Mouse (Mus musculus) liver, embryonic 16.5 days (tissue): ENCODE data around the gene Tnc. TPM values are rescaled to one million over a fixed set of nuclear protein-coding genes. Genes with fewer than 3 reads are reported as not detected.

Experiments used
- ATAC-seq: fragments of 200-750 bp; cut with Nextera tagmentation; 2 replicates; pipeline ENCODE4 v1.8.0; 2017; ENCODE audit warnings: low read depth, mild to moderate bottlenecking, moderate number of reproducible peaks, moderate library complexity
- H3K27ac ChIP-seq: fragments of 300-500 bp; sonication (generic); 2 replicates; pipeline ENCODE4 v1.5.1; 2014; ENCODE audit warnings: mild to moderate bottlenecking, low read length
- H3K27me3 ChIP-seq: fragments of 300-500 bp; sonication (generic); 2 replicates; pipeline ENCODE4 v1.6.1; 2014; ENCODE audit warnings: low read depth, low read length, mixed read lengths; ENCODE audit not compliant: control insufficient read depth, insufficient read depth
- H3K36me3 ChIP-seq: fragments of 300-500 bp; sonication (generic); 2 replicates; pipeline ENCODE4 v1.6.1; 2014; ENCODE audit warnings: mild to moderate bottlenecking; ENCODE audit not compliant: control insufficient read depth, insufficient read depth
- H3K4me1 ChIP-seq: fragments of 300-500 bp; sonication (generic); 2 replicates; pipeline ENCODE4 v1.6.1; 2014; ENCODE audit warnings: low read depth, low read length, mixed read lengths; ENCODE audit not compliant: control insufficient read depth
- H3K4me2 ChIP-seq: fragments of 300-500 bp; sonication (generic); 2 replicates; pipeline ENCODE4 v1.6.1; 2014; ENCODE audit warnings: low read depth, low read length, mixed read lengths
- H3K4me3 ChIP-seq: fragments of 300-500 bp; sonication (generic); 2 replicates; pipeline ENCODE4 v1.5.1; 2014; ENCODE audit warnings: low read depth, mild to moderate bottlenecking, low read length
- H3K9ac ChIP-seq: fragments of 300-500 bp; sonication (generic); 2 replicates; pipeline ENCODE4 v1.6.1; 2014; ENCODE audit warnings: low read depth, low read length
- H3K9me3 ChIP-seq: fragments of 300-500 bp; sonication (generic); replicated peaks from 2 replicates; pipeline ENCODE4 v1.6.1; 2016; ENCODE audit warnings: low read length; ENCODE audit not compliant: control insufficient read depth
- WGBS: fragments of 180-500 bp; shearing (Covaris S2); extraction: QIAGEN DNeasy Blood & Tissue Kit; methylation state at CpG from one replicate; pipeline ENCODE4 v1.1.7; 2014; ENCODE audit not compliant: insufficient replicate concordance; 5-methylcytosine and 5-hydroxymethylcytosine counted together
- polyA plus RNA-seq: library from polyadenylated mRNA; unstranded; fragments of >200 nt; fragmentation: Nextera tagmentation; extraction: Ambion mirVana; gene quantifications from 2 replicates; pipeline ENCODE4 v1.2.1, GENCODE M21; 2015

The Tnc gene
- polyA plus RNA-seq, 1 experiment from 2014 or later = 3.4 TPM

GRCm38 (mm10) chr4:64037513-64037912, 9.3 kb downstream of the Tnc start:
- Histone ChIP-seq H3K9me3 (no peaks in the 10 kb centered on the region; the same call in 1 of the 2 replicates), H3K4me2 (no peak overlapping the region), H3K4me3 (no peak overlapping the region), H3K9ac (no peak overlapping the region), H3K27me3 (no peaks in the 10 kb centered on the region), H3K27ac (no peak overlapping the region), H3K36me3 (no peaks in the 10 kb centered on the region), H3K4me1 (no peaks in the 10 kb centered on the region)
- ATAC-seq = no peak
- WGBS = 60% methylated on average over 2 of the region's 2 CpGs

- WGBS = 47% methylated on average over 1 of the region's 1 CpGs
- H3K9me3 ChIP-seq = no peaks in the 10 kb centered on the region; the same call in 1 of the 2 replicates
- no peak for ATAC-seq
Observed at GRCm38 (mm10) chr4:64034724-64035123, 12.1 kb downstream of the Tnc start.

DNA sequence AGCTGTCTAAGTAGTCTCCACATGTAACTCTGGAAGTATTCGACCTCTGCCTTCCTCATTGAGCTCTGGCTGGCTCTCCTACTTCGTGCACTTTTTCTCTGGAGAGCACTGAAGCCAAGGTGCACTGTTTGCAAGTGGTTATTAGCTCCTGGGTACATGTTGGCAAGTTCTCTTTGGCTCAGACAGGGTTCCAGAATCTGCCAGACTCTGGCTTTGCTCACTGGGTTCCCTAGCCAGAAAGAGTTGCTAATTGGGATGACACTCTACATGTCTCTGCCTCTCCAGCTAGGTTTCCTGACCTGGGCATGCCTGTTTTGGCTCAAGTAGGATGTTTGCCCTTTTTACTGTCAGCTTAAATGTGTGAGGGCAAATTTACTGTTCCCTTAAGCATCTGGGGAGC, 13.6 kb downstream of the Tnc start:
- no peak overlapping the region for H3K9ac ChIP-seq
- H3K36me3 ChIP-seq = no peaks in the 10 kb centered on the region
- WGBS = 17% methylated on average over 2 of the region's 2 CpGs
- H3K4me1 ChIP-seq = no peaks in the 10 kb centered on the region
- H3K27me3 ChIP-seq = no peaks in the 10 kb centered on the region
- H3K27ac ChIP-seq = no peak overlapping the region
- ATAC-seq = no peak
- H3K9me3 ChIP-seq = no peaks in the 10 kb centered on the region; the same call in 1 of the 2 replicates
- H3K4me2 ChIP-seq = no peak overlapping the region
- H3K4me3 ChIP-seq = no peak overlapping the region

More at GRCm38 (mm10) chr4:64034724-64035123, 12.1 kb downstream of the Tnc start:
- Histone ChIP-seq H3K27me3 (no peaks in the 10 kb centered on the region), H3K4me1 (no peaks in the 10 kb centered on the region), H3K9ac (no peak overlapping the region), H3K27ac (no peak overlapping the region), H3K36me3 (no peaks in the 10 kb centered on the region), H3K4me3 (no peak overlapping the region), H3K4me2 (no peak overlapping the region)

GRCm38 (mm10) chr4:64029486-64029885, 17.3 kb downstream of the Tnc start:
- Histone ChIP-seq H3K4me2 (no peak overlapping the region), H3K9ac (no peak overlapping the region), H3K27ac (no peak overlapping the region), H3K4me1 (no peaks in the 10 kb centered on the region), H3K36me3 (no peaks in the 10 kb centered on the region), H3K27me3 (no peaks in the 10 kb centered on the region), H3K4me3 (no peak overlapping the region), H3K9me3 (no peaks in the 10 kb centered on the region)
- no peak for ATAC-seq
- 39% methylated on average over 1 of the region's 1 CpGs for WGBS

GRCm38 (mm10) chr4:64025591-64025990, 21.2 kb downstream of the Tnc start:
- H3K4me2 ChIP-seq = no peak overlapping the region
- no peaks in the 10 kb centered on the region for H3K4me1 ChIP-seq
- H3K27me3 ChIP-seq = no peaks in the 10 kb centered on the region
- no peaks in the 10 kb centered on the region for H3K9me3 ChIP-seq
- no peak for ATAC-seq
- WGBS = 50% methylated on average over 6 of the region's 6 CpGs
- no peak overlapping the region for H3K9ac ChIP-seq
- no peak overlapping the region for H3K27ac ChIP-seq
- H3K36me3 ChIP-seq = no peaks in the 10 kb centered on the region
- H3K4me3 ChIP-seq = no peak overlapping the region

GRCm38 (mm10) chr4:64024041-64024779, 22.6 kb downstream of the Tnc start:
- no peak for ATAC-seq

DNA sequence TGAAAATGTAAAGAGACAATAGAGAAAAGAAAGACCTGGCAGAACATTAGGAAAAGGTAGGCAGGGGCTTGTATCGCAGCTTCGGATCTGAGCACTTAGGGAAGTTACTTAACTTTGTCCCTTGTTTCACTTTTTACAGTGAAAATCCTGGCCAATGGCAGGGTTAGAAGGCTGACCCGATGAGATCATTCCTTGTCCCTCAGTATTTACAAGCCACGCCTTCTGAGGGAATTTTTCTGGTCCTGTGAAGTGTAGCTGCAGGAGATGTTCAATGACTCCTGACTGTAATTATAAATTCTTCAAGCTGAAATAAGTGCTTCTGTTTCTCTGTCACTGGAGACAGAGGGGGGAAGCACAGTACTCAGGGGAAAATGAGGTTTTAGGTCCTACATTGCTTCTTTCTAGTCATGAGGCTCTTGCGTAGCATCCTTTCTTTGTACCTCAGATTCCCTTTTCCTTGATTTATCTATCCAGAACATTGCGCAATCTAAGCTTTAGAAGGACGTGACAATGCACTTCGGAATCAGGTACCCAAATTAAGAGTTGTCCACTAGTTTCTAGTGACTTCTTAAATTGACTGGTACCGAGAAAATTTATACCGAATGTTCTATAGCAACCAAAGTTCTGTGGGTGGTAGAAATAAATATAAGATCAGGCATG, 25.8 kb downstream of the Tnc start:
- 68% methylated on average over 10 of the region's 10 CpGs for WGBS
- no peaks in the 10 kb centered on the region for H3K4me1 ChIP-seq
- no peaks in the 10 kb centered on the region for H3K9me3 ChIP-seq
- H3K36me3 ChIP-seq = no peaks in the 10 kb centered on the region
- H3K27me3 ChIP-seq = no peaks in the 10 kb centered on the region
- no peak overlapping the region for H3K4me3 ChIP-seq
- no peak overlapping the region for H3K27ac ChIP-seq
- no peak for ATAC-seq
- no peak overlapping the region for H3K9ac ChIP-seq
- no peak overlapping the region for H3K4me2 ChIP-seq

More at GRCm38 (mm10) chr4:64024041-64024779, 22.6 kb downstream of the Tnc start:
- Histone ChIP-seq H3K4me1 (no peaks in the 10 kb centered on the region), H3K4me3 (no peak overlapping the region), H3K27ac (no peak overlapping the region), H3K9ac (no peak overlapping the region), H3K36me3 (no peaks in the 10 kb centered on the region), H3K4me2 (no peak overlapping the region), H3K27me3 (no peaks in the 10 kb centered on the region), H3K9me3 (no peaks in the 10 kb centered on the region)
- 53% methylated on average over 4 of the region's 4 CpGs for WGBS

- Histone ChIP-seq H3K9ac (no peak overlapping the region), H3K27ac (no peak overlapping the region), H3K4me1 (no peaks in the 10 kb centered on the region), H3K4me2 (no peak overlapping the region), H3K36me3 (no peaks in the 10 kb centered on the region), H3K27me3 (no peaks in the 10 kb centered on the region), H3K4me3 (no peak overlapping the region), H3K9me3 (no peaks in the 10 kb centered on the region)
- ATAC-seq = no peak
- WGBS = 63% methylated on average over 8 of the region's 8 CpGs
Observed at GRCm38 (mm10) chr4:64020151-64020550, 26.7 kb downstream of the Tnc start.

- ATAC-seq = no peak
Observed at GRCm38 (mm10) chr4:64011308-64011707, 35.5 kb downstream of the Tnc start.

More at GRCm38 (mm10) chr4:64011308-64011707, 35.5 kb downstream of the Tnc start:
- no peak overlapping the region for H3K4me3 ChIP-seq
- H3K4me2 ChIP-seq = no peak overlapping the region
- H3K9ac ChIP-seq = no peak overlapping the region
- no peak overlapping the region for H3K27ac ChIP-seq
- H3K9me3 ChIP-seq = no peaks in the 10 kb centered on the region
- H3K27me3 ChIP-seq = no peaks in the 10 kb centered on the region
- H3K36me3 ChIP-seq = no peaks in the 10 kb centered on the region
- WGBS = 33% methylated on average over 2 of the region's 2 CpGs
- H3K4me1 ChIP-seq = no peaks in the 10 kb centered on the region
